Mouse (Mus musculus) midbrain, embryonic 16.5 days (tissue): ENCODE measurements around the gene Scg2. TPM values are rescaled to one million over a fixed set of nuclear protein-coding genes. Genes with fewer than 3 reads are reported as not detected.
A peak's percentile ranks its signal among the peaks of the same experiment; 100 is the strongest.

Experiments used
- ATAC-seq: fragments of 200-750 bp; cut with Nextera tagmentation; 2 replicates; pipeline ENCODE4 v1.8.0; 2017; ENCODE audit warnings: moderate TSS enrichment
- H3K27ac ChIP-seq: fragments of 300-500 bp; sonication (generic); 2 replicates; pipeline ENCODE4 v1.5.1; 2014; ENCODE audit warnings: mild to moderate bottlenecking, low read length, mixed read lengths
- H3K27me3 ChIP-seq: fragments of 300-500 bp; sonication (generic); 2 replicates; pipeline ENCODE4 v1.6.1; 2014; ENCODE audit warnings: low read depth, low read length, mixed read lengths; ENCODE audit not compliant: control insufficient read depth, insufficient read depth
- H3K36me3 ChIP-seq: fragments of 300-500 bp; sonication (generic); 2 replicates; pipeline ENCODE4 v1.6.1; 2014; ENCODE audit warnings: mild to moderate bottlenecking, low read length, moderate library complexity, mixed read lengths; ENCODE audit not compliant: control insufficient read depth, insufficient read depth
- H3K4me1 ChIP-seq: fragments of 300-500 bp; sonication (generic); 2 replicates; pipeline ENCODE4 v1.6.1; 2014; ENCODE audit warnings: mild to moderate bottlenecking, low read length, mixed read lengths; ENCODE audit not compliant: control insufficient read depth, insufficient read depth
- H3K4me2 ChIP-seq: fragments of 300-500 bp; sonication (generic); 2 replicates; pipeline ENCODE4 v1.6.1; 2014; ENCODE audit warnings: mild to moderate bottlenecking, low read length, mixed read lengths
- H3K4me3 ChIP-seq: fragments of 300-500 bp; sonication (generic); 2 replicates; pipeline ENCODE4 v1.5.1; 2014; ENCODE audit warnings: low read depth, mild to moderate bottlenecking, low read length, moderate library complexity, mixed read lengths
- H3K9ac ChIP-seq: fragments of 300-500 bp; sonication (generic); 2 replicates; pipeline ENCODE4 v1.6.1; 2014; ENCODE audit warnings: low read depth, low read length, mixed read lengths
- H3K9me3 ChIP-seq: fragments of 300-500 bp; sonication (generic); replicated peaks from 2 replicates; pipeline ENCODE4 v1.6.1; 2014; ENCODE audit warnings: mild to moderate bottlenecking, low read length, mixed read lengths; ENCODE audit not compliant: control insufficient read depth, poor library complexity, severe bottlenecking
- WGBS: fragments of 180-500 bp; shearing (Covaris S2); extraction: QIAGEN DNeasy Blood & Tissue Kit; methylation state at CpG from one replicate; pipeline ENCODE4 v1.1.7; 2014; 5-methylcytosine and 5-hydroxymethylcytosine counted together
- polyA plus RNA-seq: library from polyadenylated mRNA; unstranded; fragments of >200 nt; fragmentation: Nextera tagmentation; extraction: Ambion mirVana; gene quantifications from 2 replicates; pipeline ENCODE4 v1.2.1, GENCODE M21; 2015

The Scg2 gene
- polyA plus RNA-seq, 1 experiment from 2014 or later, result 220 TPM

GRCm38 (mm10) chr1:79449943-79450342 is 10.0 kb upstream of the Scg2 start:
- peak overlapping the region; percentile 82 for H3K27ac ChIP-seq
- 14% methylated on average over 6 of the region's 6 CpGs for WGBS

GRCm38 (mm10) chr1:79445586-79445985 is 5.7 kb upstream of the Scg2 start:
- H3K36me3 ChIP-seq, result no peaks in the 10 kb centered on the region
- no peaks in the 10 kb centered on the region for H3K27me3 ChIP-seq
- ATAC-seq, result no peak
- H3K27ac ChIP-seq, result no peak overlapping the region
- peaks cover 6% of the 10 kb centered on the region for H3K4me1 ChIP-seq
- H3K4me2 ChIP-seq, result no peak overlapping the region
- no peaks in the 10 kb centered on the region for H3K9me3 ChIP-seq
- H3K9ac ChIP-seq, result no peak overlapping the region
- whole genome bisulfite sequencing, result 83% methylated on average over 4 of the region's 4 CpGs
- no peak overlapping the region for H3K4me3 ChIP-seq

More at GRCm38 (mm10) chr1:79449943-79450342, 10.0 kb upstream of the Scg2 start:
- Histone ChIP-seq H3K9me3 (no peaks in the 10 kb centered on the region), H3K4me2 (peak overlapping the region; percentile 64), H3K27me3 (no peaks in the 10 kb centered on the region), H3K4me3 (peak overlapping the region; percentile 36), H3K36me3 (no peaks in the 10 kb centered on the region), H3K9ac (peak overlapping the region; percentile 57), H3K4me1 (peaks cover 15% of the 10 kb centered on the region)
- peak; percentile 63 for ATAC-seq

- H3K36me3 ChIP-seq, result peaks cover 2% of the 10 kb centered on the region; the same call in 1 of the 2 replicates
- H3K4me3 ChIP-seq, result no peak overlapping the region
- H3K27me3 ChIP-seq, result no peaks in the 10 kb centered on the region
- no peaks in the 10 kb centered on the region for H3K9me3 ChIP-seq
- ATAC-seq, result no peak
- no peak overlapping the region for H3K27ac ChIP-seq
- H3K4me2 ChIP-seq, result no peak overlapping the region
- H3K4me1 ChIP-seq, result 0 out of 2 replicates have a peak, but pooled peaks cover 3% of the 10 kb centered on the region
- 90% methylated on average over 1 of the region's 1 CpGs for WGBS
- H3K9ac ChIP-seq, result no peak overlapping the region
These were observed 2.2 kb downstream of the Scg2 start for GRCm38 (mm10) chr1:79437755-79438154.

GRCm38 (mm10) chr1:79436671-79437070 is 3.2 kb downstream of the Scg2 start:
- 88% methylated on average over 8 of the region's 8 CpGs for WGBS
- Histone ChIP-seq H3K4me2 (no peak overlapping the region), H3K9ac (no peak overlapping the region), H3K4me3 (no peak overlapping the region), H3K4me1 (0 out of 2 replicates have a peak, but pooled peaks cover 3% of the 10 kb centered on the region), H3K9me3 (no peaks in the 10 kb centered on the region), H3K27me3 (no peaks in the 10 kb centered on the region), H3K36me3 (peaks cover 2% of the 10 kb centered on the region; the same call in 1 of the 2 replicates), H3K27ac (no peak overlapping the region)
- no peak for ATAC-seq

GRCm38 (mm10) chr1:79429058-79429457 is 10.9 kb downstream of the Scg2 start:
- Histone ChIP-seq H3K4me2 (no peak overlapping the region), H3K4me1 (peaks cover 3% of the 10 kb centered on the region; the same call in 1 of the 2 replicates), H3K27me3 (no peaks in the 10 kb centered on the region), H3K9me3 (no peaks in the 10 kb centered on the region), H3K4me3 (no peak overlapping the region), H3K9ac (no peak overlapping the region), H3K36me3 (0 out of 2 replicates have a peak, but pooled peaks cover 2% of the 10 kb centered on the region), H3K27ac (no peak overlapping the region)
- peak; percentile 47; the same call in 1 of the 2 replicates for ATAC-seq
- WGBS, result 19% methylated on average over 5 of the region's 5 CpGs

- no peak for ATAC-seq
- Histone ChIP-seq H3K4me1 (no peaks in the 10 kb centered on the region), H3K27ac (no peak overlapping the region), H3K27me3 (no peaks in the 10 kb centered on the region), H3K4me3 (no peak overlapping the region), H3K36me3 (no peaks in the 10 kb centered on the region), H3K9ac (no peak overlapping the region), H3K9me3 (no peaks in the 10 kb centered on the region), H3K4me2 (no peak overlapping the region)
These were observed 24.4 kb downstream of the Scg2 start for GRCm38 (mm10) chr1:79415496-79415895.

GRCm38 (mm10) chr1:79406337-79406942 is 33.5 kb downstream of the Scg2 start:
- Histone ChIP-seq H3K9ac (no peak overlapping the region), H3K9me3 (no peaks in the 10 kb centered on the region), H3K4me3 (no peak overlapping the region), H3K27ac (no peak overlapping the region), H3K36me3 (no peaks in the 10 kb centered on the region), H3K4me2 (no peak overlapping the region), H3K27me3 (no peaks in the 10 kb centered on the region), H3K4me1 (no peaks in the 10 kb centered on the region)
- ATAC-seq, result no peak
- WGBS, result 77% methylated on average over 7 of the region's 7 CpGs

- H3K27me3 ChIP-seq, result no peaks in the 10 kb centered on the region
- no peak overlapping the region for H3K27ac ChIP-seq
- no peak overlapping the region for H3K4me2 ChIP-seq
- no peak overlapping the region for H3K4me3 ChIP-seq
- ATAC-seq, result peak; percentile 84; the same call in 1 of the 2 replicates
- H3K4me1 ChIP-seq, result no peaks in the 10 kb centered on the region
- no peak overlapping the region for H3K9ac ChIP-seq
- 22% methylated on average over 10 of the region's 10 CpGs for WGBS
- H3K36me3 ChIP-seq, result no peaks in the 10 kb centered on the region
- no peaks in the 10 kb centered on the region for H3K9me3 ChIP-seq
These were observed 38.6 kb downstream of the Scg2 start for GRCm38 (mm10) chr1:79401090-79402012.

GRCm38 (mm10) chr1:79400284-79400683 is 39.6 kb downstream of the Scg2 start:
- no peak overlapping the region for H3K4me2 ChIP-seq
- no peak overlapping the region for H3K4me3 ChIP-seq
- no peak overlapping the region for H3K9ac ChIP-seq
- no peaks in the 10 kb centered on the region for H3K36me3 ChIP-seq
- WGBS, result 79% methylated on average over 5 of the region's 5 CpGs
- H3K9me3 ChIP-seq, result no peaks in the 10 kb centered on the region
- no peaks in the 10 kb centered on the region for H3K4me1 ChIP-seq
- no peak overlapping the region for H3K27ac ChIP-seq
- H3K27me3 ChIP-seq, result no peaks in the 10 kb centered on the region
- ATAC-seq, result no peak
